Mouse (Mus musculus) liver, postnatal 0 days (tissue): Measurements from ENCODE around the gene Hist1h3c. TPM values are rescaled to one million over a fixed set of nuclear protein-coding genes. Genes with fewer than 3 reads are reported as not detected.
"Not testable (repeated sequence)": the region's sequence is repeated elsewhere in the genome, so short reads cannot be mapped to it uniquely, and the experiment has no call there.

Source experiments
- ATAC-seq: fragments of 200-750 bp; cut with Nextera tagmentation; 2 replicates; pipeline ENCODE4 v1.8.0; 2017; ENCODE audit warnings: mild to moderate bottlenecking, moderate library complexity
- DNase-seq: peaks from one replicate; pipeline ENCODE4 v3.0.0-alpha.2; 2016
- H3K27ac ChIP-seq: fragments of 300-500 bp; sonication (generic); 2 replicates; pipeline ENCODE4 v1.5.1; 2014; ENCODE audit warnings: antibody characterized with exemption, moderate library complexity, mild to moderate bottlenecking, low read depth
- H3K27me3 ChIP-seq: fragments of 300-500 bp; sonication (generic); 2 replicates; pipeline ENCODE4 v1.6.1; 2014; ENCODE audit warnings: low read length, control low read depth, mixed read lengths; ENCODE audit not compliant: insufficient read depth
- H3K36me3 ChIP-seq: fragments of 300-500 bp; sonication (generic); replicated peaks from 2 replicates; pipeline ENCODE4 v1.6.1; 2014; ENCODE audit warnings: mild to moderate bottlenecking, control low read depth, low read length, moderate library complexity, mixed read lengths; ENCODE audit not compliant: insufficient read depth
- H3K4me1 ChIP-seq: fragments of 300-500 bp; sonication (generic); 2 replicates; pipeline ENCODE4 v1.6.1; 2014; ENCODE audit warnings: antibody characterized with exemption, mild to moderate bottlenecking, control low read depth; ENCODE audit not compliant: insufficient read depth
- H3K4me2 ChIP-seq: fragments of 300-500 bp; sonication (generic); 2 replicates; pipeline ENCODE4 v1.6.1; 2014; ENCODE audit warnings: low read depth, mild to moderate bottlenecking, low read length, moderate library complexity, mixed read lengths
- H3K4me3 ChIP-seq: fragments of 300-500 bp; sonication (generic); 2 replicates; pipeline ENCODE4 v1.5.1; 2014; ENCODE audit warnings: low read depth, low read length
- H3K9ac ChIP-seq: fragments of 300-500 bp; sonication (generic); replicated peaks from 2 replicates; pipeline ENCODE4 v1.6.1; 2014; ENCODE audit warnings: mild to moderate bottlenecking, moderate library complexity
- H3K9me3 ChIP-seq: fragments of 300-500 bp; sonication (generic); 2 replicates; pipeline ENCODE4 v1.6.1; 2016; ENCODE audit warnings: mild to moderate bottlenecking, control low read depth, low read length, mixed read lengths
- CTCF ChIP-seq: sonication (generic); IDR thresholded peaks from 2 replicates; pipeline ENCODE4 v1.5.1; 2016; ENCODE audit warnings: antibody characterized with exemption, low read depth
- EP300 ChIP-seq: IDR thresholded peaks from 2 replicates; pipeline ENCODE4 v1.6.1; 2016; ENCODE audit warnings: antibody characterized with exemption, low read depth, mild to moderate bottlenecking
- WGBS: fragments of 180-500 bp; shearing (Covaris S2); extraction: QIAGEN DNeasy Blood & Tissue Kit; methylation state at CpG from one replicate; pipeline ENCODE4 v1.1.7; 2014; ENCODE audit not compliant: insufficient replicate concordance; 5-methylcytosine and 5-hydroxymethylcytosine counted together
- polyA plus RNA-seq: library from polyadenylated mRNA; unstranded; fragments of >200 nt; fragmentation: Nextera tagmentation; extraction: Ambion mirVana; gene quantifications from 2 replicates; pipeline ENCODE4 v1.2.1, GENCODE M21; 2015

Gene Hist1h3c
- polyA plus RNA-seq, 1 experiment from 2014 or later: 3.5 TPM

- ATAC-seq: peak; percentile 72
- not testable (repeated sequence) for H3K36me3 ChIP-seq, H3K9me3 ChIP-seq, H3K27me3 ChIP-seq
- H3K4me2 ChIP-seq: peak within 1 kb of the TSS; percentile 61
- peaks cover 12% of the 10 kb centered on the region for H3K4me1 ChIP-seq
- H3K9ac ChIP-seq: peak within 1 kb of the TSS; percentile 75
- H3K4me3 ChIP-seq: peak within 1 kb of the TSS; percentile 43
- peak within 1 kb of the TSS; percentile 97 for H3K27ac ChIP-seq
- WGBS: under 1% methylated on average over 17 of the region's 47 CpGs
- peak; percentile 90 for DNase-seq
- TF ChIP-seq EP300: peak; percentile 50; the same call in 1 of the 2 replicates
Observed at GRCm38 (mm10) chr13:23752067-23752741, 6.8 kb upstream of the Hist1h3c start, which contains the start of gene Hist1h3b. Gene Hist1h3b (plus strand): TSS chr13:23752267.

GRCm38 (mm10) chr13:23751478-23751956, 6.1 kb upstream of the Hist1h3c start:
- H3K4me3 ChIP-seq: peak overlapping the region; percentile 19
- H3K4me2 ChIP-seq: peak overlapping the region; percentile 54
- H3K27me3 ChIP-seq: no peaks in the 10 kb centered on the region
- peak; percentile 20 for ATAC-seq
- peaks cover 12% of the 10 kb centered on the region for H3K4me1 ChIP-seq
- TF ChIP-seq EP300: no peak
- no peak; the same call in 1 of the 2 replicates for TF ChIP-seq CTCF
- peak overlapping the region; percentile 97 for H3K27ac ChIP-seq
- under 1% methylated on average over 11 of the region's 11 CpGs for WGBS
- DNase-seq: no peak
- H3K9ac ChIP-seq: peak overlapping the region; percentile 68
- no peaks in the 10 kb centered on the region for H3K36me3 ChIP-seq
- no peaks in the 10 kb centered on the region for H3K9me3 ChIP-seq

- H3K36me3 ChIP-seq, H3K9me3 ChIP-seq, H3K27me3 ChIP-seq: not testable (repeated sequence)
- 1% methylated on average over 30 of the region's 47 CpGs for WGBS
- Histone ChIP-seq H3K4me2 (peak within 1 kb of the TSS; percentile 54), H3K4me3 (peak within 1 kb of the TSS; percentile 19), H3K27ac (peak within 1 kb of the TSS; percentile 99), H3K4me1 (peaks cover 12% of the 10 kb centered on the region), H3K9ac (peak within 1 kb of the TSS; percentile 68)
- ATAC-seq (peak; percentile 43), DNase-seq (peak; percentile 82)
- TF ChIP-seq CTCF (peak; percentile 25), EP300 (peak; percentile 76)
Observed at GRCm38 (mm10) chr13:23750839-23751477, 5.6 kb upstream of the Hist1h3c start, which contains the start of gene Hist1h2ab. Gene Hist1h2ab (plus strand): TSS chr13:23751126.

- Histone ChIP-seq H3K9ac (no peak overlapping the region), H3K9me3 (no peaks in the 10 kb centered on the region), H3K27ac (peak overlapping the region; percentile 99; the same call in 1 of the 2 replicates), H3K4me3 (no peak overlapping the region), H3K4me2 (no peak overlapping the region), H3K36me3 (no peaks in the 10 kb centered on the region), H3K27me3 (no peaks in the 10 kb centered on the region), H3K4me1 (peaks cover 10% of the 10 kb centered on the region)
- TF ChIP-seq EP300 (no peak), CTCF (no peak)
- DNase-seq (no peak), ATAC-seq (no peak)
- 88% methylated on average over 5 of the region's 5 CpGs for WGBS
Observed at GRCm38 (mm10) chr13:23749563-23750121, 4.2 kb upstream of the Hist1h3c start.

GRCm38 (mm10) chr13:23747892-23748288, 2.5 kb upstream of the Hist1h3c start:
- Histone ChIP-seq H3K27ac (peak overlapping the region; percentile 99), H3K4me2 (peak overlapping the region; percentile 65), H3K9ac (peak overlapping the region; percentile 53; the same call in 1 of the 2 replicates), H3K36me3 (no peaks in the 10 kb centered on the region), H3K9me3 (no peaks in the 10 kb centered on the region), H3K4me3 (no peak overlapping the region; the same call in 1 of the 2 replicates), H3K27me3 (no peaks in the 10 kb centered on the region), H3K4me1 (peaks cover 10% of the 10 kb centered on the region)
- ATAC-seq: no peak
- peak; percentile 55 for DNase-seq
- TF ChIP-seq CTCF (no peak), EP300 (no peak)
- 10% methylated on average over 4 of the region's 4 CpGs for WGBS
